Mouse (Mus musculus) myocyte (in vitro differentiated cells): ENCODE data around the gene Acer1.

ENCODE experiments used
- CEBPB ChIP-seq: IDR thresholded peaks from 2 replicates; pipeline ENCODE4 v1.6.1; 2011; ENCODE audit warnings: mild to moderate bottlenecking, moderate library complexity; ENCODE audit not compliant: poor library complexity, insufficient read depth, severe bottlenecking
- E2F4 ChIP-seq: IDR thresholded peaks from one replicate; pipeline ENCODE4 v1.6.1; 2011; ENCODE audit warnings: mild to moderate bottlenecking, control low read depth, moderate library complexity; ENCODE audit not compliant: insufficient read depth
- MAX ChIP-seq: IDR thresholded peaks from one replicate; pipeline ENCODE4 v1.6.1; 2011; ENCODE audit warnings: low read depth, mild to moderate bottlenecking, control low read depth
- MYOG ChIP-seq, 3 experiments: IDR thresholded peaks; one replicate each; pipeline ENCODE4 v1.6.1; 2011; ENCODE audit warnings: control low read depth in 2 of 3, low read depth in 2 of 3, mild to moderate bottlenecking in 2 of 3; ENCODE audit not compliant: insufficient read length in 2 of 3, control insufficient read depth in 1 of 3, insufficient read depth in 1 of 3
- POLR2A ChIP-seq: IDR thresholded peaks from one replicate; pipeline ENCODE4 v1.6.1; 2011; ENCODE audit warnings: low read depth, mild to moderate bottlenecking, control low read depth, moderate library complexity; ENCODE audit not compliant: insufficient read length
- SRF ChIP-seq: IDR thresholded peaks from one replicate; pipeline ENCODE4 v1.6.1; 2011; ENCODE audit warnings: low read depth; ENCODE audit not compliant: control insufficient read depth, insufficient read length
- TCF12 ChIP-seq: IDR thresholded peaks from one replicate; pipeline ENCODE4 v1.6.1; 2011; ENCODE audit warnings: mild to moderate bottlenecking, control low read depth; ENCODE audit not compliant: poor library complexity, insufficient read depth, severe bottlenecking

- no peak for TF ChIP-seq MYOG (IDR thresholded peaks at IDR 0.05; ENCODE audit: control insufficient read depth in 1 of 3, insufficient read depth in 1 of 3, insufficient read length in 2 of 3, low read depth in 2 of 3)
- TF ChIP-seq POLR2A = no peak
- TF ChIP-seq SRF = no peak
- no peak for TF ChIP-seq TCF12
- TF ChIP-seq MAX = no peak
- TF ChIP-seq CEBPB = no peak
- no peak for TF ChIP-seq E2F4
These were observed 7.0 kb upstream of the Acer1 start for GRCm38 (mm10) chr17:56988921-56989430.
